14 mouse cellular contexts compared by ENCODE assay signal in the genomic region with DNA sequence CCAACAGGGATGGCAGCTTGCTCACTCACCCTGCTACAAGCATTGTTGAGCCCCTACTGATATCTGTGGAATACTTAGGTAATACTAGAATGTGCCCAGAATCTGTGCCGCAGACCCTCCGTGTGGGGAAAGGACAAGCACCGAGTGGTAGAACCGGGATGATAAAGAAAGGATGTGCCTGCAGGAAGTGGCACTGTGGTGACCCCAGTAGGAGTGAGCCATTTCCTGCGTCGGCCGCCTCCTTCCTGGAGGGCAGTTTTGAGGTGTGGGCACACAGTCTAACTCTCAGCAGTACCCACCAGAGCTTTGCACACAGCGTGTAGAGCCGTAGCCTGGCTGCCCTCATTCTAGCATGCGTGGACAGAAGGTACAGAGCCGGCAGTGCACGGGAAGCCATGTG.
"Had no signal": no experiment of that assay in that cellular context is flagged by ENCODE, and none has a peak within 500 bp of the region (broad histone marks: within the 10 kb centered on the region; RNA-seq: fewer than 3 reads in every experiment).

No protein-coding gene starts in this region.

- H3K4me2 ChIP-seq: limb, embryonic 13.5 days; midbrain, embryonic 13.5 days; neural tube, embryonic 15.5 days; stomach, embryonic 15.5 days had no signal

- ATAC-seq: midbrain, embryonic 13.5 days had no signal

- DNase-seq: kidney, adult 18-20 months; kidney, postnatal 10 days; kidney, postnatal 4 days; left cerebral cortex, postnatal 4 days; lung, adult 2 months; right cerebral cortex, adult 18-20 months; right cerebral cortex, postnatal 25 days; thymus, postnatal 4 days had no signal

- H3K27me3 ChIP-seq: limb, embryonic 13.5 days; midbrain, embryonic 13.5 days; neural tube, embryonic 15.5 days; stomach, embryonic 15.5 days had no signal

- H3K9me3 ChIP-seq: limb, embryonic 13.5 days; midbrain, embryonic 13.5 days; neural tube, embryonic 15.5 days; stomach, embryonic 15.5 days had no signal

- H3K4me1 ChIP-seq: limb, embryonic 13.5 days; midbrain, embryonic 13.5 days; neural tube, embryonic 15.5 days had no signal

- H3K27ac ChIP-seq: layer of hippocampus, adult 2 months; limb, embryonic 13.5 days; liver, embryonic 14.5 days; midbrain, embryonic 13.5 days; neural tube, embryonic 15.5 days; stomach, embryonic 15.5 days had no signal

- H3K9ac ChIP-seq: limb, embryonic 13.5 days; liver, embryonic 14.5 days; midbrain, embryonic 13.5 days; neural tube, embryonic 15.5 days; stomach, embryonic 15.5 days had no signal

- H3K4me3 ChIP-seq: layer of hippocampus, adult 2 months; limb, embryonic 13.5 days; midbrain, embryonic 13.5 days; neural tube, embryonic 15.5 days; stomach, embryonic 15.5 days had no signal
